Mouse (Mus musculus) lung, postnatal 0 days (tissue): ENCODE results near the gene Nrg3.

Source experiments
- CTCF ChIP-seq: IDR thresholded peaks from 2 replicates; pipeline ENCODE4 v1.5.1; 2016; ENCODE audit warnings: antibody characterized with exemption, mild to moderate bottlenecking
- EP300 ChIP-seq: IDR thresholded peaks from 2 replicates; pipeline ENCODE4 v1.6.1; 2016; ENCODE audit warnings: antibody characterized with exemption, mild to moderate bottlenecking, control low read depth

- TF ChIP-seq CTCF: no peak
- no peak for TF ChIP-seq EP300
Measured at GRCm38 (mm10) chr14:38594297-38594696, 878.6 kb downstream of the Nrg3 start.
